Mouse (Mus musculus) gonadal fat pad, adult 2 months (tissue): Measurements from ENCODE around the gene Ip6k1. TPM values are rescaled to one million over a fixed set of nuclear protein-coding genes. Genes with fewer than 3 reads are reported as not detected.

Experiments
- DNase-seq: peaks from one replicate; pipeline ENCODE4 v3.0.0-alpha.2; 2012; ENCODE audit warnings: low read depth
- polyA plus RNA-seq: library from polyadenylated mRNA; depleted of rRNA; stranded (reverse); fragments of >200 nt; gene quantifications from 2 replicates; pipeline ENCODE4 v1.2.3, GENCODE M21; 2012

Gene Ip6k1
- polyA plus RNA-seq, 1 experiment: 94.3 TPM

- DNase-seq: no peak
These were observed 25.6 kb downstream of the Ip6k1 start for GRCm38 (mm10) chr9:108027867-108028266.

GRCm38 (mm10) chr9:108032126-108032525 is 29.8 kb downstream of the Ip6k1 start:
- no peak for DNase-seq

- DNase-seq: peak; percentile 28
These were observed 33.2 kb downstream of the Ip6k1 start for GRCm38 (mm10) chr9:108035331-108036156.

GRCm38 (mm10) chr9:108044751-108045492 is 42.6 kb downstream of the Ip6k1 start:
- no peak for DNase-seq

- no peak for DNase-seq
These were observed 44.3 kb downstream of the Ip6k1 start for GRCm38 (mm10) chr9:108046582-108046981.

GRCm38 (mm10) chr9:108047601-108048565 is 45.6 kb downstream of the Ip6k1 start:
- no peak for DNase-seq

GRCm38 (mm10) chr9:108048566-108048955 is 46.3 kb downstream of the Ip6k1 start:
- no peak for DNase-seq

- DNase-seq: peak; percentile 66
These were observed 46.7 kb downstream of the Ip6k1 start, which contains the start of gene Gmppb for GRCm38 (mm10) chr9:108049016-108049455. Gene Gmppb (plus strand): TSS chr9:108049242.

GRCm38 (mm10) chr9:108049561-108050251 is 47.4 kb downstream of the Ip6k1 start:
- DNase-seq: no peak

- DNase-seq: no peak
These were observed 49.1 kb downstream of the Ip6k1 start for GRCm38 (mm10) chr9:108051184-108051930.

GRCm38 (mm10) chr9:108051931-108052220 is 49.6 kb downstream of the Ip6k1 start:
- no peak for DNase-seq

GRCm38 (mm10) chr9:108052411-108052810 is 50.1 kb downstream of the Ip6k1 start:
- no peak for DNase-seq

- DNase-seq: peak; percentile 56
These were observed 50.8 kb downstream of the Ip6k1 start, which contains the start of gene Amigo3 for GRCm38 (mm10) chr9:108052885-108053664. Gene Amigo3 (plus strand): TSS chr9:108053159.

GRCm38 (mm10) chr9:108053665-108054225 is 51.4 kb downstream of the Ip6k1 start:
- DNase-seq: no peak

GRCm38 (mm10) chr9:108054331-108055040 is 52.2 kb downstream of the Ip6k1 start:
- DNase-seq: no peak

GRCm38 (mm10) chr9:108055061-108055460 is 52.8 kb downstream of the Ip6k1 start:
- DNase-seq: no peak

GRCm38 (mm10) chr9:108055661-108056237 is 53.4 kb downstream of the Ip6k1 start:
- DNase-seq: no peak
